Mouse (Mus musculus) heart, embryonic 14.5 days (tissue): ENCODE measurements around the gene Ndufaf8. TPM values are rescaled to one million over a fixed set of nuclear protein-coding genes. Genes with fewer than 3 reads are reported as not detected.

ENCODE experiments used
- ATAC-seq: fragments of 200-750 bp; cut with Nextera tagmentation; 2 replicates; pipeline ENCODE4 v1.8.0; 2017; ENCODE audit warnings: low read depth, moderate TSS enrichment; ENCODE audit not compliant: insufficient number of reproducible peaks, insufficient read depth, low FRiP score
- H3K27ac ChIP-seq, 2 experiments: fragments of 200-500 bp in 1 of 2; fragments of 300-500 bp in 1 of 2; sonication (generic) in 1 of 2; replicated peaks in 1 of 2; 2 replicates each; pipeline ENCODE4 v1.5.1; 2012 to 2014; ENCODE audit warnings: low read depth in 2 of 2, low read length in 2 of 2, control low read depth in 1 of 2, mild to moderate bottlenecking in 1 of 2, mixed read lengths in 1 of 2; ENCODE audit not compliant: control insufficient read depth in 1 of 2, insufficient read depth in 1 of 2
- H3K27me3 ChIP-seq: fragments of 300-500 bp; sonication (generic); 2 replicates; pipeline ENCODE4 v1.6.1; 2014; ENCODE audit warnings: mild to moderate bottlenecking, low read length, control low read depth; ENCODE audit not compliant: control insufficient read depth, insufficient read depth
- H3K36me3 ChIP-seq: fragments of 300-500 bp; sonication (generic); 2 replicates; pipeline ENCODE4 v1.6.1; 2014; ENCODE audit warnings: mild to moderate bottlenecking, control low read depth, low read length, mixed read lengths; ENCODE audit not compliant: control insufficient read depth, insufficient read depth
- H3K4me1 ChIP-seq, 2 experiments: fragments of 200-500 bp in 1 of 2; fragments of 300-500 bp in 1 of 2; sonication (generic) in 1 of 2; 2 replicates each; pipeline ENCODE4 v1.6.1; 2012 to 2014; ENCODE audit warnings: low read length in 2 of 2, control low read depth in 1 of 2, mixed read lengths in 1 of 2; ENCODE audit not compliant: control insufficient read depth in 2 of 2, insufficient read depth in 2 of 2
- H3K4me2 ChIP-seq: fragments of 300-500 bp; sonication (generic); 2 replicates; pipeline ENCODE4 v1.6.1; 2014; ENCODE audit warnings: mild to moderate bottlenecking, low read length
- H3K4me3 ChIP-seq, 2 experiments: fragments of 200-500 bp in 1 of 2; fragments of 300-500 bp in 1 of 2; sonication (generic) in 1 of 2; 2 replicates each; pipeline ENCODE4 v1.5.1; 2012 to 2014; ENCODE audit warnings: low read length in 2 of 2, mild to moderate bottlenecking in 2 of 2, control low read depth in 1 of 2, low read depth in 1 of 2, moderate library complexity in 1 of 2; ENCODE audit not compliant: control insufficient read depth in 1 of 2, insufficient read depth in 1 of 2
- H3K9ac ChIP-seq: fragments of 300-500 bp; sonication (generic); 2 replicates; pipeline ENCODE4 v1.6.1; 2014; ENCODE audit warnings: mild to moderate bottlenecking, low read length
- H3K9me3 ChIP-seq: fragments of 300-500 bp; sonication (generic); 2 replicates; pipeline ENCODE4 v1.6.1; 2016; ENCODE audit warnings: low read length, control low read depth; ENCODE audit not compliant: control insufficient read depth
- WGBS: fragments of 180-500 bp; shearing (Covaris S2); extraction: QIAGEN DNeasy Blood & Tissue Kit; methylation state at CpG from one replicate; pipeline ENCODE4 v1.1.7; 2014; 5-methylcytosine and 5-hydroxymethylcytosine counted together
- polyA plus RNA-seq: library from polyadenylated mRNA; unstranded; fragments of >200 nt; fragmentation: Nextera tagmentation; extraction: Ambion mirVana; gene quantifications from 2 replicates; pipeline ENCODE4 v1.2.1, GENCODE M21; 2014

Ndufaf8 gene
- polyA plus RNA-seq, 1 experiment from 2014 or later = 119 TPM

GRCm38 (mm10) chr11:120120642-120121420 lies 22.1 kb downstream of the Ndufaf8 start:
- Histone ChIP-seq H3K36me3 (peaks cover 57% of the 10 kb centered on the region), H3K4me3 (no peak overlapping the region), H3K4me1 (peaks cover 9 to 13% of the 10 kb centered on the region in 2 experiments), H3K4me2 (no peak overlapping the region), H3K9me3 (no peaks in the 10 kb centered on the region), H3K27ac (no peak overlapping the region), H3K27me3 (no peaks in the 10 kb centered on the region), H3K9ac (no peak overlapping the region)
- ATAC-seq = no peak
- WGBS = 82% methylated on average over 17 of the region's 17 CpGs

- 86% methylated on average over 12 of the region's 12 CpGs for WGBS
- no peak overlapping the region for H3K9ac ChIP-seq
- H3K27ac ChIP-seq = no peak overlapping the region
- H3K27me3 ChIP-seq = no peaks in the 10 kb centered on the region
- H3K4me3 ChIP-seq = no peak overlapping the region
- peaks cover 54% of the 10 kb centered on the region for H3K36me3 ChIP-seq
- H3K4me1 ChIP-seq = peaks cover 9 to 13% of the 10 kb centered on the region in 2 experiments
- ATAC-seq = no peak
- no peaks in the 10 kb centered on the region for H3K9me3 ChIP-seq
- H3K4me2 ChIP-seq = no peak overlapping the region
Measured at GRCm38 (mm10) chr11:120122126-120122525, 23.4 kb downstream of the Ndufaf8 start.

GRCm38 (mm10) chr11:120126845-120127244 lies 28.1 kb downstream of the Ndufaf8 start:
- Histone ChIP-seq H3K36me3 (peaks cover 86% of the 10 kb centered on the region), H3K4me1 (no peaks in the 10 kb centered on the region), H3K4me2 (no peak overlapping the region), H3K27me3 (no peaks in the 10 kb centered on the region), H3K9ac (no peak overlapping the region), H3K27ac (no peak overlapping the region), H3K9me3 (no peaks in the 10 kb centered on the region), H3K4me3 (no peak overlapping the region)
- whole genome bisulfite sequencing = 83% methylated on average over 2 of the region's 2 CpGs
- ATAC-seq = no peak

- no peaks in the 10 kb centered on the region for H3K9me3 ChIP-seq
- H3K27me3 ChIP-seq = no peaks in the 10 kb centered on the region
- H3K4me2 ChIP-seq = no peak overlapping the region
- H3K27ac ChIP-seq = no peak overlapping the region
- H3K4me1 ChIP-seq = peaks cover 0 to under 1% of the 10 kb centered on the region in 2 experiments; a peak in 1 of 4 replicates
- H3K9ac ChIP-seq = no peak overlapping the region
- H3K4me3 ChIP-seq = no peak overlapping the region
- WGBS = 83% methylated on average over 7 of the region's 7 CpGs
- peaks cover 88% of the 10 kb centered on the region for H3K36me3 ChIP-seq
- no peak for ATAC-seq
Measured at GRCm38 (mm10) chr11:120129281-120129680, 30.6 kb downstream of the Ndufaf8 start.

- H3K9me3 ChIP-seq = no peaks in the 10 kb centered on the region
- peak overlapping the region; percentile 58 to 91 for H3K27ac ChIP-seq
- ATAC-seq = no peak
- H3K27me3 ChIP-seq = no peaks in the 10 kb centered on the region
- peaks cover 46 to 48% of the 10 kb centered on the region in 2 experiments for H3K4me1 ChIP-seq
- 89% methylated on average over 5 of the region's 5 CpGs for WGBS
- H3K9ac ChIP-seq = no peak overlapping the region
- no peak overlapping the region for H3K4me3 ChIP-seq
- peaks cover 57% of the 10 kb centered on the region for H3K36me3 ChIP-seq
- H3K4me2 ChIP-seq = no peak overlapping the region
Measured at GRCm38 (mm10) chr11:120134148-120134547, 35.4 kb downstream of the Ndufaf8 start.

GRCm38 (mm10) chr11:120134847-120135530 lies 36.3 kb downstream of the Ndufaf8 start:
- no peaks in the 10 kb centered on the region for H3K9me3 ChIP-seq
- peaks cover 55% of the 10 kb centered on the region for H3K36me3 ChIP-seq
- peak; percentile 62 for ATAC-seq
- peak overlapping the region; percentile 58 to 91 for H3K27ac ChIP-seq
- peaks cover 49 to 56% of the 10 kb centered on the region in 2 experiments for H3K4me1 ChIP-seq
- peak overlapping the region; percentile 25; the same call in 1 of the 2 replicates for H3K9ac ChIP-seq
- WGBS = 31% methylated on average over 9 of the region's 9 CpGs
- H3K4me3 ChIP-seq = no peak overlapping the region
- H3K4me2 ChIP-seq = 0 out of 2 replicates have a peak overlapping the region, but pooled peaks have one; percentile 17
- no peaks in the 10 kb centered on the region for H3K27me3 ChIP-seq

GRCm38 (mm10) chr11:120136195-120136594 lies 37.5 kb downstream of the Ndufaf8 start:
- H3K36me3 ChIP-seq = peaks cover 51% of the 10 kb centered on the region
- H3K4me1 ChIP-seq = peaks cover 49 to 64% of the 10 kb centered on the region in 2 experiments
- ATAC-seq = no peak
- H3K27me3 ChIP-seq = no peaks in the 10 kb centered on the region
- WGBS = 78% methylated on average over 8 of the region's 8 CpGs
- H3K4me2 ChIP-seq = 0 out of 2 replicates have a peak overlapping the region, but pooled peaks have one; percentile 48
- no peaks in the 10 kb centered on the region for H3K9me3 ChIP-seq
- peak overlapping the region; percentile 56 for H3K9ac ChIP-seq
- H3K4me3 ChIP-seq = no peak overlapping the region
- peak overlapping the region; percentile 91 to 92 for H3K27ac ChIP-seq
